Mouse (Mus musculus): ENCODE results near the gene Cox6b1.

The Cox6b1 gene

DNA sequence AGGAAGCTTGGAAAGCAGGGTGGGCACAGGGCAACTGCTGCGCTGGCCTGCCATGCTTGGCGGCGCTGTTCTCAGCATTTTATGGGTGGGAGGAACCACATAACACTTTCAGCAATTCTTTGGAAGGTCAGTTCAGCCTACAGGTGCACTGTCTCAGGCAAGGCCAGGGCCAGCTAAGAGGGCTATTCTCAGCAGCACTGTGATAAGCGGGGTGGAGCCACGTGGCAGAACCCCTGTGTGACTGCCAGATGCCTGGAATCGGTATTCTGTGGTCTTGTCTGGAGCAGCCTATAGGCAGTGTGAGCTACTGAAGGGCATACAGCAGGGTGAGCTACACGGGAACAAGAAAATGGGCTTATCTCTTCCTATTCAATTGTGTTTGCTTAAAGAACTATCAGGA is 15.9 kb downstream of the Cox6b1 start:
- in situ Hi-C loops (cut with MboI, MseI), result no loop called here

DNA sequence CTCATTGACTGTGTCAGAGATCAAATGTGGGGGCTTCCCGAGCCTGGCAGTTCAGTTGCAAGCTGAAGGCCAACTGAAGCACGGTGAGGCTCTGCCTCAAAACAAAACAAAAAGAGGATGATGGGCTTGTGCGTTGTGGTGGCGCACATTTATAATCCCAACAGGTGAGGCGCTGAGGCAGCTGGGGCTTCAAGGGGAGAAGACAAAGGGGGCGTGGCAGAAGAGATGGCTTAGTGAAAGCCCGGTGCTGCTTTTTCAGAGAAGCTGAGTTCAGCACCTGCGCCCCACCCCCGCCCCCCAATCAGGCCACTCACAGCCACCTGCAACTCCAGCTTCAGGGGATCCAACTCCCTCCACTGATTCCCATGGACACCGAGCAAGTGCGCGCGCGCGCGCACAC is 17.5 kb downstream of the Cox6b1 start:
- in situ Hi-C loops (cut with MboI, MseI), result no loop called here

DNA sequence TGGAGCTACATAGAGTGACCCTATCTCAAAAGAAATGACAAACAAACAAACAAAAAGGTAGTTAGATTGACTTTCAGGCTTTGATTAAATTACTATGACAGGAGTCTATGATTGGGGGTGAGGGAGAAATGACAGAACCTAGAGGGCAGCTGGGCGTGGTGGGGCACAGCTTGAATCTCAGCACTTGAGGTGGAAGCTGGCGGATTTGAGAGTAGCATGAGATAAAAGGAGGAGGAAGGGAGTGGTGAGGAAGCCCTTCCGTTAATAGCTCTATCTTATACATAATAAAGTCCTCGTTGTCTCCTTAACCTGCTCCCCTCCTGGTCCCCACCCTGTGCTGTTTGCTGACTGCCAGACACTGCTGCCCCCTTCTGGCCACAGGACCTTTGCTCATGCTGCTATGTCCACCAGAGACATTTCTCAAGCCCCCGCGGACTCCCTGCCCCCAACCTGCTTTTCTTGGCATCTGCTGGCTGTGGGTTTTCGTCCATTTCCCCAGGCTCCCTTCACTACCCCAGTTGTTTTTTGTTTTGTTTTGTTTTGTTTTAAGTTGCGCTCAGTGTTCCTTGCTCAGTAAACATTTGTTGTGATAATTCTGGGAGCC is 18.1 kb downstream of the Cox6b1 start:
- in situ Hi-C loops (cut with MboI, MseI), result no loop called here

DNA sequence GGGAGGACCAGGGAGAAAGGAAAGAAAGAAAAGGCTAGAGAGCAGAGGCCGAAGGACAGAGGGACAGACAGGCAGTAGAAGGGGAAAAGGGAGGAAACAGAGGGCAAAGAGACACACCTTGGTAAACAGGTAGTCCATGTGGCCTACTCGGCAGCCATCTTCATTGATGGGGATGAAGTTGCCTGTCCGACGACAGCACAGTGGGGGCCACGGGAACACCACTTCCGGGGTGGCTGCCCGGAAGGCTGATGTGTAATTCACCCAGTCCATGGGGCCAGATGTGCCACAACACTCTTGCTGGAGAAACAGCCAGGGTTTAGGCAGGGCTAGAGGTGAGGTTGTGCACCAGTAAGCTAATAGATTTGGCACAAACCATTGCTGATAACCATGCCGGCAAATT is 21.0 kb downstream of the Cox6b1 start:
- in situ Hi-C loops (cut with MboI, MseI), result no loop called here

DNA sequence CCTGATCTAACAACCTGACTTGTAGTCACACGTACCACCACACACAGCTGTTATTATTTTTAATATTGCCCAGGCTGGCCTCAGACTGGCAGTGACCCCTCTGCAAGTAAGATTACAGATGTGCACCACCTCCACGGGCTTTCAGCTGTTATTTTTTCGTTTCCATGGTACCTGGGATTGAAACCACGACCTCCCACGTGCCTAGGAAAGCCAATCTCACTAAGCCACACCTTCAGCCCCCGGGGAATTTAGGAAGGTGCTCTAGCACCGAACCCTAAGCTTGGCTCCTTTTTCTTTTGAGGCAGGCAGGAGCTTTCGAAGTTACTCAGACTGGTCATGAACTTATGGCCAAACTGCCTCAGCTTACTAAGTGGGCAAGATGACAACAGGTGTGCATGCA is 21.5 kb downstream of the Cox6b1 start:
- in situ Hi-C loops (cut with MboI, MseI), result no loop called here

DNA sequence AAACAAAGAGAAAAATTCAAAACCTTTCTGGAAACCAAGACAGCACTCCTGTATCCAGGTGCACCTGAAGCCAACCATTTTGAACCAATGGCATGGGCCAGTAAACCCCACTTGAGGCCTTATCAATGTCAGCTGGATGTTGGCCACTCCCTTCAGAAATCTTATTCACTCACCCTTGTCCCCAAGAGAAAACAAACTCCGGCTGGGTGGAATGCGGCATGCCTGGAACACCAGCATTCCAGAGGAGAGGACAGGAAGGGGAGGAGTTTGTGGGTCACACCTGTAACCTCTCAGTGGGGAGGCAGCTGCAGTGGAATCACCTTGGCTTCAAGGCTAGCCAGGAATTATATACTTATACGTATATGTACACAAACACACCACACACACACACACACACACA is 23.4 kb downstream of the Cox6b1 start:
- in situ Hi-C loops (cut with MboI, MseI), result no loop called here

DNA sequence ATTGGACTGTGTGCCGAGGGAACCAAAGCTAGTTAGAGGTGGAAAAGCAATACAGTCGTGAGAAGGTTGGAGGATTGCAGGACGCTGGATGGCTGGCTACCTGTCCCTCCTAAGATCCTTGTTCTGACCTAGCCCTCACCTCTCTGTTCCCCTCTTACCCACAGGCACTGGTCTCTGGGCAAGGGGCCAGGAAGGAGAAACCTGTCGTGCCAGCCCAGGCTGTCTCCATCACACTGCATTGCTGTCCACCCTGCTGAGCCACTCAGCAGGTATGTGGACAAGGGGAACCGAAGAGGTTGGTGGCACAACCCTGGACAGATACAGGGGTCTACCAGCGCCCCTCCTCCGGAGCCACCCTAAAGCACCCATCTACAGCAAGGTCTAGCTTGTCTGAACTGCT is 25.3 kb downstream of the Cox6b1 start:
- in situ Hi-C loops (cut with MboI, MseI), result no loop called here

DNA sequence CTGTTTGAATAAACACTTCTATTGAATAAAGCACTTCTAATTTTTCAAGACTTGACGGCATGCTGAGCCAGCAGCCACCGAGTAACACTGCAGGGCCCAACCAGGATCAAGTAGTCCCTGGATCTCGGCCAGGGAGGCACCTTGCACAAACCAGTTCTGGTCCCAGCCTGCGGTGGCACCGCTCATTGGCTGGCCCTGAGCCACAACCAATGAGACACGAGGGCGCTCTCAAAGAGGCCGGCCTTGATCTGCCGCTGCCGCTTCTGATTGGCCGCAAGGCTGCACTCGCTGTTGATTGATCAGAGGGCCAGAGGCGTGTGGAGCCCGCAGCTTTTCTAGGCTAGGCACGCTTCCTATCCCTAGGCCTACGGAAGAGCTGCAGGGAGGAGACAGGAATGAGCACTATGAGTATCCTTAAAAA is 26.0 kb downstream of the Cox6b1 start:
- in situ Hi-C loops (cut with MboI, MseI), result loop anchor here (5.0 kb wide), 1 partner anchor 1793 kb away; the partner anchor contains the start of gene Hnrnpl

DNA sequence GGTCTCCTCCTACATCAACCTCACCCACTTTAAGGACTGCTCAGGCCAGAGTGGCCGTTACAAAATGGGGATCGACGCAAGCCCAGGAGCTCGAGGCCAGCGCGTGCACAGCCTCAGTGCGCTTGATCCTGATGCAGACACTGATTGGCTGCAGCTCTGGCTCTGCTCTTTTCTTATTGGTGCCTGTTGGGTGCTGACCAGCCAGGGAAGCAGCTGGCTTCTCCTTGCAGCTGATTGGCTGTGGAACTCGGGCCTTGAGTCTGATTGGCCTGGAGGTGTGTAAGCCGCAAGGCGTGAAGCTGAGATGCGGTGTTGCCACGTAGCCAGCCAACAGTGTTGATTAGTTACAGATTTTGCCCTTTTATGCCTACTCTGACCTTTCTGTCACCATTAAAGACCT is 27.2 kb downstream of the Cox6b1 start, which contains the start of gene Zbtb32:
Gene Zbtb32 (minus strand): TSS at position 124 of the 400 bp plus-strand sequence.
- in situ Hi-C loops (cut with MboI, MseI), result loop anchor here (5.0 kb wide), 1 partner anchor 1791 kb away; the partner anchor contains the start of gene Hnrnpl

DNA sequence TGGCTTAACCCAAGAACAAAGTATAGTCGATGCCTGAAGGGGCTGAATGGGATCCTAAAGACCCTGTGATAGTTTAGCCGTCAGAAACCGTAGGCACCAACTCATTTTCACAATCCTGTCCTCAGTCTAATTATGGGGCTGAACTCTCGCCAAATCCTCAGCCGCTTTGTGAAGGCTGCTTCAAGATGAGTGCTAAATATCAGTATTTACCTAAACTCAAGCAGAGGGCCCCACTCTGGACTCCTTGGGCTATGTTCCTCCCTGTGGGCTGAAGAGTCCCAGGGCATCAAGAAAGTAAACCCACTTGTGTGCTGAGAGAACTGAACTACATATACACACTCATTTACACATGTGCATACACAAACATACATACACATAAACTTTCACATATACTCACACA is 29.1 kb downstream of the Cox6b1 start:
- in situ Hi-C loops (cut with MboI, MseI), result loop anchor here (5.0 kb wide), 1 partner anchor 1790 kb away; the partner anchor contains the start of gene Hnrnpl

DNA sequence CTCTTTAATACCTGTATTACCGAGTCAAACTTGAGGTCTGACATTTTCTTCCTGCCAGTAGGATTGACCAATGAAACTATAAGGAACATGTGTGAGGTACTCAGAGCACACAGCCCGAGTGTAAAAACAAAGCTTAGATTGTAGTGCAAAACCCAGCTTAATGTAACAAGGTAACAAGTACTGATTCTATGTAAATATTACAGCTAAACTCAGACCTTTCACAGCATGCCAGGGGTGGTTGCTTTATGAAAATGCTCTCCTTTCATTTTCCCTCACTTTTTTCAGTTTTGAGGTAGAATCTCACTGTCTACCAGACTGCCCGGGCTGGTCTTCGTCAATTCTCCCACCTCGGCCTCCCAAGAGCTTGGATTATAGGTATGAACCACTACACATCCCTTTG is 29.9 kb downstream of the Cox6b1 start:
- in situ Hi-C loops (cut with MboI, MseI), result loop anchor here (5.0 kb wide), 1 partner anchor 1789 kb away; the partner anchor contains the start of gene Hnrnpl

DNA sequence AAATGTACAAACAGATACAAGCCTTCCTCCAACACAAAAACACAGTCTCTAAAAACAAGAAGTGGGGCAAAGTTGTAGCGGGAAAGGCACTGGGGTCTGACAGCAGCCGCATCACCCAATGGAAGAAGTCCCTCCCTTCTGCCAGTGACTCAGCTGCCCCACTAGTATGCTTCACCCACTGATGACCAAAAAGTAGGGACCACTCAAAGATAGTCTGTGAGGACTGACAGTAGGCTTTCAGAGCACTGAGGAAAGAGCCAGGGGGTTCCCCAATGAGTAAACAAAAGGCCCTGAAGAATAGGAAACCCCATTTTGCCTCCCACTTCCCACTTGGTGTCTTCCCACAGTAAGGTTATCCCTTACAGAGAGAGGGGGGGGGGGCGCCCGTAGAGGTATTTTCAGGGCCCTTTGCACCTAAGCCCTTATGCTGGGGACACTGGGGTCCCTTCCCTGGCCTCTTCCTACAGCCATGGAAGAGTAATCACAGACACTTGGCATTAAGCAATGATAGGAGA is 31.4 kb downstream of the Cox6b1 start:
- in situ Hi-C loops (cut with MboI, MseI), result loop anchor here (5.0 kb wide), 1 partner anchor 1787 kb away; the partner anchor contains the start of gene Hnrnpl

DNA sequence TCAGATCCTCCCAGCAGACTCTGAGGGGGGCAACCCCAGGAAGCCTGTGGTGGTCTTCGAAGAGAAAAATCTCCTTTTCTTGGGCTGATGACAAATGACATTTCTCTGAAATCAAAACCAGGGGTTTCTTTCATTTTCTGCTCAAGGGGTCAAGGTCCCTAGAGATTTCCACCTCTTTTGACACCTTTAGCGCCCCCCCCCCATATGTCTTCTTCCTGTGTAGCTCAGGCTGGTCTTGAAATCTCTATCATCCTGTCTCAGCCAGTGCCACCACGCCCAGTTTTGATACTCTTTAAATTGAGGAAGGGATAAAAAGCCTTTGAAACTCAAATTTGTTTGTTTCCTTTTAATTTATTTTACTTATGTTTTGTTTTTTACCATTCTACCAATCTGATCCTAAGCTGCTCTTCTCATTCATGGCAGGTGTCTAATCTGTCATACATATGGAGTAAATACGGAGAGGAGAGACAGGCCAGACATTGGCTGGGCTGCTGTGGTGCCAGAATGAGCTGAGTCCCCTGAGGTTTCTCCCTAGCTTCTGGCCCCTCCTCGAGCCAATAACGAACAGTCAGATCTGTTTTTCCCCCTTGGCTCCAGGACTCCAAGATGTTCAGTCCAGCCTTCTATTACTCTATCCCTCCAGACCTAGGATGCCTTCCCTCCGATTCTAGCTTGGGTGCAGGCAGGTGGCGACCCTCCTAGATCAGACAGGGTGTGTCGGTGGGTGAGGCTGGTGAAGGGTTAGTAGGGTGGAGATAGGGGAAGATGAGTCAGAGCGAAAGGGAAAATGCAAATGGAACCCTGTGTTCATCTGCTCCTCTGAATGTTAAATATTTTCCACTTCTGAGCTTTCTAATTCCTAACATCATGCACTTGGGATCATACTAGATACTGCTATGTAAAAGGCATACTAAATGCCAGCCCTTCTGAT is 32.1 kb downstream of the Cox6b1 start:
- in situ Hi-C loops (cut with MboI, MseI), result no loop called here

DNA sequence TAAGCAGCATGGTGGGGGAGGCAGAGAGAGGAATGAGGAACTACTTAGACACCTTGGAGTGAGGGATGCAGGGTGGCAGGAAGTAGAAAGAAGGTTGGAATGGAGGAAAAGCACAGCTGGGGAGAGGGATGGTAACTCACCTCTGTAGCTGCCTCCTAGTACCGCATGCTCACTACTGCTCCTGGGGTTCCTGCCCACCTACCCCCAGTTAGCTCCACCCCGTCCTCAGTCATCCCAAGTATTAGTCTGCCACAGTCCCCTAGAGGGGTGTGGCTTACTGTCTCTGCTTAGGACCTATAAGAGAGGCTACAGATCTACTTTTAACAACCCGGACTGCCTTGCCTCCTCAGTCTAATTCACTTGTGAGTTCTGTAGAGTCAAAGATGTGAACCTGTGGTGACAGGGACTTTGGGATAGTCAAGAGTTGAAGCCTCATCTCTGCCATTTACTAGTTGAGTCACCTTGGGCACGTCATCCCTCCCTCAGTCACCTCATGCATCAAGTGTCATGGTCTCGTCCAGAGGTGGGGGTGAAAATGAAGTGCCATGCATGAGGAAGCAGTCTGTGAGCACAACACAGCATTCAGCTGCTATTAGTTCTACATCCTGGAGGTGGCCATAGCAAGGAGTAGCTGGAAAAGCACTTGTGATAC is 33.1 kb downstream of the Cox6b1 start:
- in situ Hi-C loops (cut with MboI, MseI), result no loop called here

DNA sequence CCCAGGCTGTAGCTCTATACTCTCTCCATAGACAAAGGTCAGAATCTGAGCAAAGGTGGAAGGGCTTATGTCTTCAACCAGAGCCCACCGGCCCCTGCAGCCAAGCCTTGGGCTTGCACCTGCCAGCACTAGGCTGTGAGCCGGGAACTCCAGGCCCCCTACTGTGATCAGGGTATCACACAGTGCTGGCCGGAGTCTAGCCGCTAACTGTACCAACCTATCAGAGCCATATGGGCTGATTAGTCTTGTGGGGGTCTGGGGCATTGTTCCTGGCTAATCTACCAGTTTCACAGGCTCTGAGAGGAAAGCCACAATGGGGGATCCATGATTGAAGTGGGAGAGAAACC is 34.4 kb downstream of the Cox6b1 start:
- in situ Hi-C loops (cut with MboI, MseI), result no loop called here

DNA sequence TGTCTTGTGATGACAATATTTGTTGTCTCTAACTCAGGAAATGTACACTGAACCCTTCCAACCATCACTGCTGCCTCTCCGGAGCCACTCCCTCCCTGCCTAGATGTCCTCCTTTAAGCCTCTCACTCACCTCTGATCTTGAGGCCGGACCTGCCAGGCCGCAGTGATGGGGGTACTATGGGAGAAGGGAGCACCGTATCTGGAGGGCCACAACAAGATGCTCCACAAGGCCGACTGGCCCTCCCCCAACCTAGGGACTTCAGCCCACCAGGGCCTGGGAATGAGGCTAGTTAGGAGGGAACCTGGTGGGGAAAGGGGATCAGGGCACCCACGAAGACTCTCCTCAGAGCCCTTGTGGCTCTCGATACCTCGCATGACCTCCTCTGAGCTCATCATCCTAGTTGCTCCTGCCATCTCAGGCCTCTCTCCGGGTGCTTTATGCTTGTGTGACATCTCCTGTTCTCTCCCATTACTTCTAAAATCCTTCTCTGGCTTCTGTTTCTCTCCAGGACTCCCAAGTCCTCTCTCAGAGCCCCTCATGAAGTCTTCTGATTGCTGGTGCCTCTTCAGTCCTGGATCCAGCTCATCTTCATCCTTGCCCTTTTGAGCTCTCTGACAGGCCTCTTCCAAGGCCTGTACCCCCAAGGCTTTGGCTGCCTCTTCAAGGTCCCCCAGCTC is 34.9 kb downstream of the Cox6b1 start:
- in situ Hi-C loops (cut with MboI, MseI), result no loop called here

DNA sequence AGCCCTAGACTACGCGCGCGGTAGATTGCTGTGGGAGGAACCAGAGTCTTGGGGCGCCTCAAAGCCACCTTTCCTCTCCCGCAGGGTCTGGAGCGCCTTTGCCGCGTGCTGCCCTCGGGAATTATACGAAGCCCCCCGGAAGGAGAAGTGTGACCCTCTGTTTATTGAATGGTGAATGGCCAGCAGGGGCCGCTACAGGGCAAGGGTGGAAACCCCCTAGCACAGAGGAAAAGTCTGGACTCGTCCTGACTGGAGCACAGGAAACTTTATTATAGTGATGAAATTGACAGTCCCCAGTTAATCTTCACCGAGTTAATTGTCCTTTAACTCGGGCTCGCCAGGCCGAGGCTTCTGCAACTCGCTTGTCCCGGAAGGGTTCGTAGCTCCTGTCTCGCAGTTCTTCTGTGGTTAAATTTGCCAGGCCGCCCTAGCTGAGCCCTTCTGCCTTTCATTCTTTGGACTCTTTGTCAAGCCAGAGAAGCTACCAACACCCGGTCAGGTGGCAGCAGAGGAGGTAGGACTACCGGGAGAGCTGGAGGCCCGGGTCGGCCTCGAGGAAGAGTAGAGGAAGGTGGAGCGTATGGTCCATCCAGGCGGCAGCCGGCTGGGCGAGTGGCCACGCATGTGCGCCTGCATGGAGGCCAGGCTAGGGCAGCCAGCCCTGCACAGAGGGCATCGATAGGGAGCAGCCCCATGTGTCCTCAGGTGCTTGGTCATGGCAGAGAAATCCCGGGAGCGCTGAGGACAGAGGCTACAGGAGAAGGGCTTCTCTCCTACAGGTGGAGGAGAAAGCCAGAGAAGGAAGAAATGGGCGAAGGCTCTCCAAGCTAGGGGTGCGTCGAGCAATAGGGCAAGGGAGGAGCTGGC is 36.3 kb downstream of the Cox6b1 start:
- in situ Hi-C loops (cut with MboI, MseI), result no loop called here

DNA sequence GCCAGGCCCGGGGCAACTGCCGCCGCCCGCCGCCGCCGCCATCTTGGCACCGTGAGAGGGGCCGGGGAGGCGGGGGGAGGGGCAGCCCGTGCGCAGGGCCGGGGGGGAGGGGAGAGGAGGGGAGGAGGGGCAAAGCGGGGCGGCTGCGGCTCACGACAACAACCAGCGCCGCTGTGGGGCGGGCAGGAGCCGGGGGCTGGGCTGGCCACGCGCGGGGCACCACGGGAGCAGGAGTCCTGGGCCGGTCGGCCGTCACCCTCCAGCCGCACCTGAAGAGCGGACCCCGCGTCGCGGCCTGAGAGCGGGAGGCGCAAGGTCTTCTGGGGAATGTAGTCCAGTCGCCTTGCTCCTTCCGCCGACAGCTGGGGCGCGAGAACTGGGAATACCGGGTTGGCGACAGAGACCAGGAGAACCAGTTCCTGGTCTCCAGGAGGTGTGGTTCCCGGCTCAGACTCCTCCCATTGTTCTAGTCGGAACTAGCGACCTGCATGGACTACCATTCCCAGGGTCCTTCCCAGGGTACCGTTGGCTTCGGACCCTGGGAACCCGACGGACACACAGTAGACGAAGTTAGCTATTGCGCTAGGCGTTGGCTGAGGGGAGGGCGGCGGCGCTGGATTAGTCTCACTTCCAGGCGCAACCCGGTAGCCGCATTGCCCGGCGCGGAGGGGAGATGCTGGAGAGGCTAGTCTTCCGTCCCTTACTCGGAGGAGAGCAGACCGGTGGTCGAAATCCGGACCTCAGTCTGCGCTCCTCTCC is 37.1 kb downstream of the Cox6b1 start, which contains the start of gene Kmt2b:
Gene Kmt2b (minus strand): TSS at position 51 of the 759 bp plus-strand sequence.
- in situ Hi-C loops (cut with MboI, MseI), result no loop called here

DNA sequence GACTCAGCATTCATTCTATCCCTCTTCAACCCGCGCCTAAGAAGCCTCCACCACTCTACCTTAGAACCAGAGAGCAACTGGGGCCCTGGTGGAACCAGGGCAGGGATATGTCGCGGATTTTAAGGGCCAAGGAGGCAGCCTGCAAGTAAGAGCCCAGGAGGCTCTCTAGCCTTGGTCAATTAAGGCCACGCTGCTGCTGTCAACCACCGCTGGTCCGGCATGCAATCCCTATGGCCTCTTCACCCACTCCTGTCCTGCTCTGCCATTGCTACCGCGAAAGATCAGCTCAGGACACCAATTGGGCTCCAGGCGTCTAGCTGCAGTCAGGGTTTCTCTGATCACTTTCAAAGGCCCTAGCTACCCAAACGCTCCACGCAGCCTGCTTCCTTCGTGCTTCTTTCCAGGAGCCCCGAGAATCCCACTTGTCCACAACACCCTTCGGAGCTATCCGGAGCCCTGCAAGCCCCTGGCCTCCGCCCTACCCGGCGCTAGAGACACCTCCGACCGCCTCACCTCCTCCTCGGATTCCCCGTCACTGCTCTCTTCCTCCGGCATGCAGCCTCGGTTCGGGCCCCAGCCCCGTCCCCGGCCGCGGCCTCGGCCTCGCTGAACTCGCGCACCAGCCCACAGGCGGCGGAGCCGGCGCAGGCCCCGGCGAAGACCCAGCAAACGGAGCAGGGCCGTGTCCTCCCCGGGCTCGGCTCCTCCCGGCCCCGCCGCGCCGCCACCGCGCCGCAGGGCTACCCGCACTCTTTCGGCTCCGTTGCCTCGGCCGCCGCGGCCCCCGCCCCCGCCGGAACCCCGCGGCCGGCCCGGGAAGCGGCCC is 37.9 kb downstream of the Cox6b1 start:
- in situ Hi-C loops (cut with MboI, MseI), result no loop called here

Data from regulatory T cell (primary cell).